Mouse (Mus musculus) cerebellum, postnatal 25 days (tissue): ENCODE results near the gene Gba.

Experiments used
- DNase-seq, 2 experiments: peaks; one replicate each; pipeline ENCODE4 v3.0.0; 2021; ENCODE audit warnings: mixed read lengths in 2 of 2

The Gba gene

GRCm38 (mm10) chr3:89183058-89183958 lies 19.4 kb upstream of the Gba start, which contains the start of gene Fam189b:
TSS of gene Fam189b (plus strand) at chr3:89183143.
- DNase-seq, result peak; percentile 91 to 93

- peak; percentile 57 to 65 for DNase-seq
These were observed 18.8 kb upstream of the Gba start for GRCm38 (mm10) chr3:89183959-89184315.

- DNase-seq, result no peak
These were observed 15.5 kb upstream of the Gba start for GRCm38 (mm10) chr3:89187197-89187596.

GRCm38 (mm10) chr3:89187690-89188477 lies 14.8 kb upstream of the Gba start:
- no peak for DNase-seq

- no peak for DNase-seq
These were observed 14.3 kb upstream of the Gba start for GRCm38 (mm10) chr3:89188478-89188875.

GRCm38 (mm10) chr3:89190436-89190835 lies 12.3 kb upstream of the Gba start:
- DNase-seq, result no peak

GRCm38 (mm10) chr3:89193351-89193750 lies 9.4 kb upstream of the Gba start:
- DNase-seq, result no peak

GRCm38 (mm10) chr3:89193853-89194252 lies 8.9 kb upstream of the Gba start:
- DNase-seq, result no peak

- DNase-seq, result peak; percentile 82 to 93
These were observed 6.5 kb upstream of the Gba start for GRCm38 (mm10) chr3:89195979-89196877.

- no peak for DNase-seq
These were observed 2.9 kb upstream of the Gba start for GRCm38 (mm10) chr3:89199839-89200238.

- DNase-seq, result no peak
These were observed 400 bp downstream of the Gba start for GRCm38 (mm10) chr3:89203142-89203514.

GRCm38 (mm10) chr3:89206079-89206478 lies 3.4 kb downstream of the Gba start:
- DNase-seq, result no peak

- DNase-seq, result no peak
These were observed 4.0 kb downstream of the Gba start for GRCm38 (mm10) chr3:89206695-89207094.

- no peak for DNase-seq
These were observed 5.4 kb downstream of the Gba start for GRCm38 (mm10) chr3:89208075-89208657.

- DNase-seq, result no peak
These were observed 6.0 kb downstream of the Gba start for GRCm38 (mm10) chr3:89208736-89209135.

GRCm38 (mm10) chr3:89209731-89210130 lies 7.0 kb downstream of the Gba start:
- DNase-seq, result no peak

GRCm38 (mm10) chr3:89210162-89210561 lies 7.4 kb downstream of the Gba start:
- DNase-seq, result no peak

GRCm38 (mm10) chr3:89210731-89211130 lies 8.0 kb downstream of the Gba start:
- DNase-seq, result peak in 1 of 2 experiments; percentile 46

GRCm38 (mm10) chr3:89213803-89214530 lies 11.2 kb downstream of the Gba start:
- peak; percentile 90 to 93 for DNase-seq

GRCm38 (mm10) chr3:89214681-89215411 lies 12.1 kb downstream of the Gba start, which contains the start of gene Thbs3:
TSS of gene Thbs3 (plus strand) at chr3:89215180.
- DNase-seq, result peak in 1 of 2 experiments; percentile 7

- peak; percentile 87 to 92 for DNase-seq
These were observed 13.1 kb downstream of the Gba start for GRCm38 (mm10) chr3:89215853-89216252.
